8 mouse cellular contexts compared by ENCODE assay signal in the genomic region with DNA sequence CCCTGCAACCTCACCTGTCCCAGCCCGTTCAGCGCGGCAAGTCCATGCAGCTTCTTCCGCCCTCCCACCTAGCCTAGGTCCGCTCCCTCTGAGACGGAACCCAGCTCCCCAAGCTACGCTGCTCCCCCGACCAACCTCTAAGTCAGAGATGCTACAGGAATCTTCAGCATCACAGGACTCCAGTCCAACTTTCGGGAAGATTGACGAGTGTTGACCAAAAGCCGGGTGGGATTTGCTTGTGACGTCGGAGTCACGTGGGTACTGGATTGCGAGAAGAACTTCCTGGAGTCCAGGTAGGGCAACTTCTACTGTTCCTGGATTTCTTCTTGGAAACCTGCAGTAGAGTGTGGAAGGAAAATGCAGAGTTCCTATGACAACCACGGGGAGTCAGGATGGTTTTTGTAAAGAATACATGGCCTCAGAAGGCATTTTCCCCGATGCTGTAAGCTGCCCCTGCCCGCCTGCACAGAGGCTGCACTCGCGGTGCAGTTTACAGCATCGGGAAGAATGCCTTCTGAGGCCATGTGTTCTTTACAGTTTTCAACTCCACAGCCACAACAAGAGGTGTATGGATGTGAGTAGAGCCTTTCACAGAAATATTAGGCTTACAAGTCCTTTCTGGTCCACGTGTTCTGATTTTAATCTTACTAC. TPM values are rescaled to one million over a fixed set of nuclear protein-coding genes. Genes with fewer than 3 reads are reported as not detected.
DNase-seq lines count a peak whose midpoint lies in the region; ATAC-seq and TF ChIP-seq lines count a peak whose summit lies in the region.

A gene (minus strand): TSS at position 212 of the 651 bp plus-strand sequence.

- DNase-seq in left cerebral cortex, adult 18-20 months (ENCODE audit: low spot score in 2 of 2), result peak; percentile 50 to 51
- no peak for DNase-seq in left cerebral cortex, adult 11 months (ENCODE audit: low spot score)
- peak; percentile 71 for DNase-seq in embryo, embryonic 11 days
- DNase-seq in kidney, postnatal 14 days, result peak; percentile 62
- DNase-seq in neural tube, embryonic 11.5 days (ENCODE audit: low spot score), result peak; percentile 57
- peak; percentile 76 for DNase-seq in stomach, postnatal 0 days (ENCODE audit: low spot score)

- H3K27ac ChIP-seq in heart, embryonic 15.5 days, result no peak within 1 kb of the TSS
- H3K27ac ChIP-seq in liver, embryonic 15.5 days (replicated peaks), result no peak within 1 kb of the TSS
- H3K27ac ChIP-seq in neural tube, embryonic 11.5 days (ENCODE audit: low read depth, low read length), result no peak within 1 kb of the TSS
- peak within 1 kb of the TSS; percentile 45; the same call in 1 of the 2 replicates for H3K27ac ChIP-seq in stomach, postnatal 0 days (replicated peaks)

- no peak for ATAC-seq in heart, embryonic 15.5 days (replicated peaks; ENCODE audit: insufficient number of reproducible peaks, insufficient read depth, low FRiP score, low read depth)
- ATAC-seq in liver, embryonic 15.5 days (ENCODE audit: insufficient read depth), result peak; percentile 64
- ATAC-seq in neural tube, embryonic 11.5 days (ENCODE audit: insufficient read depth, low FRiP score, low TSS enrichment), result peak; percentile 79
- ATAC-seq in stomach, postnatal 0 days (ENCODE audit: low FRiP score, low TSS enrichment), result peak; percentile 92

- H3K4me3 ChIP-seq in heart, embryonic 15.5 days, result peak within 1 kb of the TSS; percentile 57
- H3K4me3 ChIP-seq in liver, embryonic 15.5 days (replicated peaks), result peak within 1 kb of the TSS; percentile 64
- H3K4me3 ChIP-seq in neural tube, embryonic 11.5 days (ENCODE audit: low read depth, low read length), result peak within 1 kb of the TSS; percentile 57
- H3K4me3 ChIP-seq in stomach, postnatal 0 days (ENCODE audit: low read depth, low read length), result peak within 1 kb of the TSS; percentile 54

- H3K4me2 ChIP-seq in heart, embryonic 15.5 days, result peak within 1 kb of the TSS; percentile 81
- peak within 1 kb of the TSS; percentile 74 for H3K4me2 ChIP-seq in liver, embryonic 15.5 days
- peak within 1 kb of the TSS; percentile 61 for H3K4me2 ChIP-seq in neural tube, embryonic 11.5 days (ENCODE audit: low read depth)
- peak within 1 kb of the TSS; percentile 71 for H3K4me2 ChIP-seq in stomach, postnatal 0 days (replicated peaks; ENCODE audit: low read depth)

- WGBS in heart, embryonic 15.5 days, result under 1% methylated on average over 22 of the region's 22 CpGs
- 1% methylated on average over 22 of the region's 22 CpGs for WGBS in liver, embryonic 15.5 days (ENCODE audit: insufficient replicate concordance)
- whole genome bisulfite sequencing in neural tube, embryonic 11.5 days, result 3% methylated on average over 22 of the region's 22 CpGs
- WGBS in stomach, postnatal 0 days, result 1% methylated on average over 22 of the region's 22 CpGs

- no peaks in the 10 kb centered on the region for H3K9me3 ChIP-seq in heart, embryonic 15.5 days (replicated peaks)
- no peaks in the 10 kb centered on the region for H3K9me3 ChIP-seq in liver, embryonic 15.5 days (replicated peaks)
- H3K9me3 ChIP-seq in neural tube, embryonic 11.5 days (ENCODE audit: control insufficient read depth, low read length), result no peaks in the 10 kb centered on the region
- no peaks in the 10 kb centered on the region for H3K9me3 ChIP-seq in stomach, postnatal 0 days (ENCODE audit: control insufficient read depth, low read length)

- peaks cover 2% of the 10 kb centered on the region; the same call in 1 of the 2 replicates for H3K27me3 ChIP-seq in heart, embryonic 15.5 days
- no peaks in the 10 kb centered on the region for H3K27me3 ChIP-seq in liver, embryonic 15.5 days
- no peaks in the 10 kb centered on the region for H3K27me3 ChIP-seq in neural tube, embryonic 11.5 days (ENCODE audit: control insufficient read depth, insufficient read depth, low read length)
- no peaks in the 10 kb centered on the region for H3K27me3 ChIP-seq in stomach, postnatal 0 days (ENCODE audit: control insufficient read depth, insufficient read depth, low read length)

- peaks cover 7% of the 10 kb centered on the region; the same call in 1 of the 2 replicates for H3K4me1 ChIP-seq in heart, embryonic 15.5 days (replicated peaks)
- peaks cover 7% of the 10 kb centered on the region for H3K4me1 ChIP-seq in liver, embryonic 15.5 days (replicated peaks)
- H3K4me1 ChIP-seq in neural tube, embryonic 11.5 days (ENCODE audit: control insufficient read depth, insufficient read depth, low read length), result no peaks in the 10 kb centered on the region
- no peaks in the 10 kb centered on the region for H3K4me1 ChIP-seq in stomach, postnatal 0 days (replicated peaks; ENCODE audit: control insufficient read depth, insufficient read depth)

- peak within 1 kb of the TSS; percentile 38 for H3K9ac ChIP-seq in heart, embryonic 15.5 days
- peak within 1 kb of the TSS; percentile 39; the same call in 1 of the 2 replicates for H3K9ac ChIP-seq in liver, embryonic 15.5 days
- peak within 1 kb of the TSS; percentile 54 for H3K9ac ChIP-seq in neural tube, embryonic 11.5 days (ENCODE audit: low read length)
- H3K9ac ChIP-seq in stomach, postnatal 0 days (ENCODE audit: low read length), result peak within 1 kb of the TSS; percentile 51

- no peaks in the 10 kb centered on the region for H3K36me3 ChIP-seq in heart, embryonic 15.5 days
- no peaks in the 10 kb centered on the region for H3K36me3 ChIP-seq in liver, embryonic 15.5 days (replicated peaks)
- no peaks in the 10 kb centered on the region for H3K36me3 ChIP-seq in neural tube, embryonic 11.5 days (ENCODE audit: control insufficient read depth, insufficient read depth, low read length)
- H3K36me3 ChIP-seq in stomach, postnatal 0 days (ENCODE audit: control insufficient read depth, insufficient read depth, low read length), result no peaks in the 10 kb centered on the region

- no peak for TF ChIP-seq CTCF in stomach, postnatal 0 days (IDR thresholded peaks at IDR 0.05; ENCODE audit: low read depth)

- TF ChIP-seq EP300 in stomach, postnatal 0 days (optimal IDR thresholded peaks at IDR 0.05), result no peak

RNA-seq across cellular contexts. Expression of the gene that starts here (rescaled TPM):
- 1 to 10 TPM; 3.9 to 5.0 TPM for total RNA-seq in left cerebral cortex, adult 18-20 months (2021)
- 0.30 and 0.62 TPM in 2 replicates for polyA plus RNA-seq in heart, embryonic 15.5 days (2015; fragmentation: Nextera tagmentation; extraction: Ambion mirVana)
- polyA plus RNA-seq in liver, embryonic 15.5 days (2015; fragmentation: Nextera tagmentation; extraction: Ambion mirVana), result 0.10 and 0.22 TPM in 2 replicates
- 0.22 and 1.2 TPM in 2 replicates for polyA plus RNA-seq in neural tube, embryonic 11.5 days (2014; fragmentation: Nextera tagmentation; extraction: Ambion mirVana)
- polyA plus RNA-seq in stomach, postnatal 0 days (2015; fragmentation: Nextera tagmentation; extraction: Ambion mirVana), result 1.3 and 1.5 TPM in 2 replicates

Comparison
In these comparisons a context has a peak if more than half of its experiments do, and no peak if none do; other contexts are left out.
1. Peak in ATAC-seq, H3K4me3 ChIP-seq, H3K9ac ChIP-seq and H3K4me2 ChIP-seq in liver, embryonic 15.5 days; RNA of the gene not detected or under 1 TPM.